In genomic region chr1:191298304-191298703, GRCm38 (mm10) we compare ENCODE assay signal across 18 mouse cellular contexts.
"Had no signal": no experiment of that assay in that cellular context is flagged by ENCODE, and none has a peak within 500 bp of the region (broad histone marks: within the 10 kb centered on the region; RNA-seq: fewer than 3 reads in every experiment).

No protein-coding gene starts in this region.

- H3K27ac ChIP-seq: midbrain, embryonic 10.5 days; midbrain, embryonic 13.5 days; midbrain, embryonic 15.5 days; neural tube, embryonic 13.5 days; neural tube, embryonic 15.5 days had no signal

- H3K4me1 ChIP-seq: midbrain, embryonic 13.5 days; midbrain, embryonic 15.5 days; neural tube, embryonic 13.5 days; neural tube, embryonic 15.5 days had no signal

- H3K4me2 ChIP-seq: lung, embryonic 14.5 days; midbrain, embryonic 13.5 days; midbrain, embryonic 15.5 days; neural tube, embryonic 13.5 days; neural tube, embryonic 15.5 days had no signal

- DNase-seq: lung, adult 18-20 months; lung, embryonic 14.5 days; lung, postnatal 10 days; lung, postnatal 4 days; retina, postnatal 1 day; right cerebral cortex, adult 18-20 months; right cerebral cortex, postnatal 25 days; right cerebral cortex, postnatal 4 days; spleen, adult 18-20 months; thymus, adult 18-20 months; thymus, postnatal 14 days; thymus, postnatal 36 days had no signal

- H3K9ac ChIP-seq: lung, embryonic 14.5 days; midbrain, embryonic 13.5 days; midbrain, embryonic 15.5 days; neural tube, embryonic 13.5 days; neural tube, embryonic 15.5 days had no signal

- H3K36me3 ChIP-seq: midbrain, embryonic 10.5 days; midbrain, embryonic 13.5 days; midbrain, embryonic 15.5 days; neural tube, embryonic 13.5 days; neural tube, embryonic 15.5 days had no signal

- H3K4me3 ChIP-seq: midbrain, embryonic 10.5 days; midbrain, embryonic 13.5 days; midbrain, embryonic 15.5 days; myocyte; neural tube, embryonic 13.5 days; neural tube, embryonic 15.5 days had no signal

- H3K9me3 ChIP-seq: midbrain, embryonic 10.5 days; midbrain, embryonic 13.5 days; midbrain, embryonic 15.5 days; neural tube, embryonic 13.5 days; neural tube, embryonic 15.5 days had no signal

- ATAC-seq: midbrain, embryonic 13.5 days; midbrain, embryonic 15.5 days had no signal

- H3K27me3 ChIP-seq: midbrain, embryonic 13.5 days; midbrain, embryonic 15.5 days; neural tube, embryonic 13.5 days; neural tube, embryonic 15.5 days had no signal
